Mouse (Mus musculus) cerebellum, postnatal 10 days (tissue): Measurements from ENCODE around the gene Grm5.
A peak's percentile ranks its signal among the peaks of the same experiment; 100 is the strongest.

Source experiments
- DNase-seq, 2 experiments: peaks; one replicate each; pipeline ENCODE4 v3.0.0; 2021; ENCODE audit warnings: mixed read lengths in 2 of 2

Gene Grm5

GRCm38 (mm10) chr7:87937415-87937814, 353.4 kb downstream of the Grm5 start:
- DNase-seq: no peak

- DNase-seq: no peak
These were observed 354.3 kb downstream of the Grm5 start for GRCm38 (mm10) chr7:87938265-87938664.

- peak; percentile 17 to 28 for DNase-seq
These were observed 366.2 kb downstream of the Grm5 start for GRCm38 (mm10) chr7:87950205-87950604.

- DNase-seq: peak in 1 of 2 experiments; percentile 10
These were observed 389.2 kb downstream of the Grm5 start for GRCm38 (mm10) chr7:87973216-87973615.

- DNase-seq: peak; percentile 68 to 77
These were observed 391.1 kb downstream of the Grm5 start for GRCm38 (mm10) chr7:87975041-87975440.

- no peak for DNase-seq
These were observed 399.5 kb downstream of the Grm5 start for GRCm38 (mm10) chr7:87983494-87983893.

GRCm38 (mm10) chr7:88014451-88014850, 430.5 kb downstream of the Grm5 start:
- no peak for DNase-seq

- DNase-seq: peak; percentile 47 to 59
These were observed 443.6 kb downstream of the Grm5 start for GRCm38 (mm10) chr7:88027411-88028132.

- peak; percentile 5 to 9 for DNase-seq
These were observed 463.4 kb downstream of the Grm5 start for GRCm38 (mm10) chr7:88047366-88047765.

- DNase-seq: no peak
These were observed 470.4 kb downstream of the Grm5 start for GRCm38 (mm10) chr7:88054224-88054938.

- no peak for DNase-seq
These were observed 472.5 kb downstream of the Grm5 start for GRCm38 (mm10) chr7:88056438-88056837.

- peak; percentile 7 to 20 for DNase-seq
These were observed 507.1 kb downstream of the Grm5 start for GRCm38 (mm10) chr7:88091115-88091514.

GRCm38 (mm10) chr7:88096536-88097107, 512.7 kb downstream of the Grm5 start:
- no peak for DNase-seq

- DNase-seq: peak; percentile 69 to 72
These were observed 513.7 kb downstream of the Grm5 start for GRCm38 (mm10) chr7:88097715-88098114.

GRCm38 (mm10) chr7:88116724-88117409, 532.9 kb downstream of the Grm5 start:
- DNase-seq: no peak

GRCm38 (mm10) chr7:88128080-88128848, 544.3 kb downstream of the Grm5 start:
- no peak for DNase-seq

GRCm38 (mm10) chr7:88129536-88130487, 545.8 kb downstream of the Grm5 start:
- peak; percentile 60 to 70 for DNase-seq

GRCm38 (mm10) chr7:88130488-88130849, 546.5 kb downstream of the Grm5 start:
- DNase-seq: no peak

GRCm38 (mm10) chr7:88159542-88160241, 575.7 kb downstream of the Grm5 start:
- DNase-seq: no peak

- DNase-seq: no peak
These were observed 577.6 kb downstream of the Grm5 start for GRCm38 (mm10) chr7:88161586-88161985.
